Mouse (Mus musculus): ENCODE results near the gene Tmem95. TPM values are rescaled to one million over a fixed set of nuclear protein-coding genes. Genes with fewer than 3 reads are reported as not detected.
"Not testable (repeated sequence)": the region's sequence is repeated elsewhere in the genome, so short reads cannot be mapped to it uniquely, and the experiment has no call there.

Tmem95 gene
- polyA plus RNA-seq, 1 experiment from 2014 or later = not detected

- H3K4me2 ChIP-seq (replicated peaks); H3K27me3 ChIP-seq; H3K9me3 ChIP-seq; ATAC-seq (ENCODE audit: insufficient number of reproducible peaks, insufficient read depth, low FRiP score, low TSS enrichment); H3K9ac ChIP-seq; H3K27ac ChIP-seq; H3K4me3 ChIP-seq: not testable (repeated sequence)
- WGBS = 57% methylated on average over 7 of the region's 7 CpGs
- Histone ChIP-seq H3K36me3 (peaks cover 58% of the 10 kb centered on the region), H3K4me1 (peaks cover 40% of the 10 kb centered on the region)
Observed at GRCm38 (mm10) chr11:69916652-69917378, 39.0 kb upstream of the Tmem95 start.

DNA sequence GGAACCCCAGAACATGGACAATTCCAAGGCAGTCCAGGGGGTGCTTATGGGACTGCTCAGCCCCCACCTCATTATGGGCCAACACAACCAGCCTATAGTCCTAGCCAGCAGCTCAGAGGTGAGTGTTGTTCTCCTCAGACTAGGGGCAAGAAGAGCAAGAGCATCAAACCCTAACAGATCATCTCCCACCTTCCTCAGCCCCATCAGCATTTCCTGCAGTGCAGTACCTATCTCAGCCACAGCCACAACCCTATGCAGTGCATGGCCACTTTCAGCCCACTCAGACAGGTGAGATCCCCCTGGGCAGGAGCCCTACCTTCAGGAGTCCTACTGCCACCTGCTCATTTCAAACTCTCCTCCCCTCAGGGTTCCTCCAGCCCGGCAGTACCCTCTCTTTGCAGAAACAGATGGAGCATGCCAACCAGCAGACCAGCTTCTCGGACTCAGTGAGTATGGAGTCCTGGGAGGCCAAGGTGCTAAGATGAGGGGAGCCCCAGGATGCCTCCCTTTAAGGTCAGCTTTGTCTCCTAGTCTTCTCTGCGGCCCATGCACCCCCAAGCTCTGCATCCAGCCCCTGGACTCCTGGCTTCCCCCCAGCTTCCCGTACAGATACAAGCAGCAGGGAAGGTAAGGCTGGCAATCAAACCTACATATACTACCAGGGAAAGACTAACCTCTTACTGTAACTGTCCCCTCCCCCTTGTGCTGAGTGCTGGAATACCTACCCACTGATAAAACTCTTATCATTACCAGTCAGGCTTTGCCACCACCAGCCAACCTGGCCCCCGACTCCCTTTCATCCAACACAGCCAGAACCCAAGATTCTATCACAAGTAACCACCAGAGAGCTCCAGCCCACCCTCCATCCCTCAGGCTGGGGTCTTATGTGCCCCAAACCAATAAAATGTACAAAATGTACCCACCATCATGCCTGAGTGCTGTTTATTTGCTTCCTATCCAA lies 38.1 kb upstream of the Tmem95 start:
- Histone ChIP-seq H3K9ac (peak overlapping the region; percentile 85; the same call in 1 of the 2 replicates), H3K4me2 (replicated peaks) (peak overlapping the region; percentile 98), H3K9me3 (no peaks in the 10 kb centered on the region), H3K27ac (no peak overlapping the region), H3K36me3 (peaks cover 67% of the 10 kb centered on the region), H3K27me3 (no peaks in the 10 kb centered on the region), H3K4me3 (peak overlapping the region; percentile 91; the same call in 1 of the 2 replicates), H3K4me1 (peaks cover 40% of the 10 kb centered on the region)
- 64% methylated on average over 5 of the region's 5 CpGs for WGBS
- no peak for ATAC-seq (ENCODE audit: insufficient number of reproducible peaks, insufficient read depth, low FRiP score, low TSS enrichment)

DNA sequence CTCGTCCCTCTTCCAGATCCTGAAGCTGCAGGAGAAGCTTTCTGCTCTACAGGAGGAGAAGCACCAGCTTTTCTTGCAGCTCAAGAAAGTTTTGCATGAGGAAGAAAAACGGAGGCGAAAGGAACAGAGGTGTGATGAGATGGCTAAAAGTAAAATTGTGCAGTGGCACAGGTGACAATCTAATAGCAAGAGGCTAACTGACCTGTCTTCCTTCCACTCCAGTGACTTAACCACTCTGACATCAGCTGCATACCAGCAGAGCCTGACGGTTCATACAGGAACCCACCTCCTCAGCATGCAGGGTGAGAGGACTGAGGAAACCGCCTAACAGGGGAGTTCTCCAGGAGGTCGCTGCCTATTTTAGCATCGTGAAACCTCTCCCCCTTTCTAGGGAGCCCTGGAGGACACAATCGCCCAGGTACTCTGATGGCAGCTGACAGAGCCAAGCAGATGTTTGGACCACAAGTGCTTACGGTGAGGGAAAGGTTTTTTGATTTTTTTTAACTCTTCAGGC lies 37.2 kb upstream of the Tmem95 start:
- Histone ChIP-seq H3K4me1 (peaks cover 40% of the 10 kb centered on the region), H3K9ac (peak overlapping the region; percentile 85), H3K9me3 (no peaks in the 10 kb centered on the region), H3K27me3 (no peaks in the 10 kb centered on the region), H3K4me2 (replicated peaks) (peak overlapping the region; percentile 98), H3K27ac (no peak overlapping the region; the same call in 1 of the 2 replicates), H3K36me3 (peaks cover 76% of the 10 kb centered on the region), H3K4me3 (peak overlapping the region; percentile 91)
- no peak for ATAC-seq (ENCODE audit: insufficient number of reproducible peaks, insufficient read depth, low FRiP score, low TSS enrichment)
- WGBS = 34% methylated on average over 9 of the region's 9 CpGs

DNA sequence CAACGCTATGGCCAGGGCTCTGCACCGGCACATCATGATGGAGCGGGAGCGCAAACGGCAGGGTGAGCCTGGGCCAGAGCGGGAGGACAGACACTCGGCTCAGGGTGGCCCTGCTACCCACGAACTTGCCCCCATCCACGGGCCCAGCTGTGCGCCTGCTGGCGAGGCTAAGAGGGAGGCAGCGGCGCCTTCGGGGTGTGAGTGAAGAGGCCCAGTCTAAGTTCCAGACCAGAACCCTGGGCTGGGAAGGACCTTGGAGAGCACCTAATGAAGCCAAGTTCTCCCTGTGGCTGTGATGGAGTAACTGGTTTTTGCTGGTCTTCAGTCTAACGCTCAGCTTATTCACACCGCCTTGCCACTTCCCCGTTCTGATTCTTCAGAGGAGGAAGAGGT lies 36.5 kb upstream of the Tmem95 start:
- peak overlapping the region; percentile 98 for H3K4me2 ChIP-seq (replicated peaks)
- H3K36me3 ChIP-seq = peaks cover 82% of the 10 kb centered on the region
- H3K9ac ChIP-seq = peak overlapping the region; percentile 85
- H3K4me3 ChIP-seq = peak overlapping the region; percentile 91
- H3K27me3 ChIP-seq = no peaks in the 10 kb centered on the region
- no peaks in the 10 kb centered on the region for H3K9me3 ChIP-seq
- H3K27ac ChIP-seq = peak overlapping the region; percentile 91
- WGBS = 2% methylated on average over 17 of the region's 17 CpGs
- ATAC-seq (ENCODE audit: insufficient number of reproducible peaks, insufficient read depth, low FRiP score, low TSS enrichment) = no peak
- H3K4me1 ChIP-seq = peaks cover 38% of the 10 kb centered on the region

GRCm38 (mm10) chr11:69913554-69914371 lies 35.9 kb upstream of the Tmem95 start, which contains the start of gene Gps2:
Gene Gps2, plus strand, starts transcription at chr11:69913888.
- peak within 1 kb of the TSS; percentile 91 for H3K4me3 ChIP-seq
- peaks cover 32% of the 10 kb centered on the region for H3K4me1 ChIP-seq
- 1% methylated on average over 61 of the region's 61 CpGs for WGBS
- H3K9ac ChIP-seq = peak within 1 kb of the TSS; percentile 85
- peak within 1 kb of the TSS; percentile 91 for H3K27ac ChIP-seq
- peak; percentile 74; the same call in 1 of the 2 replicates for ATAC-seq (ENCODE audit: insufficient number of reproducible peaks, insufficient read depth, low FRiP score, low TSS enrichment)
- H3K9me3 ChIP-seq = no peaks in the 10 kb centered on the region
- H3K27me3 ChIP-seq = no peaks in the 10 kb centered on the region
- H3K36me3 ChIP-seq = peaks cover 87% of the 10 kb centered on the region
- peak within 1 kb of the TSS; percentile 98 for H3K4me2 ChIP-seq (replicated peaks)

GRCm38 (mm10) chr11:69912716-69913530 lies 35.1 kb upstream of the Tmem95 start:
- peaks cover 87% of the 10 kb centered on the region for H3K36me3 ChIP-seq
- H3K27ac ChIP-seq = no peak overlapping the region
- peaks cover 29% of the 10 kb centered on the region for H3K4me1 ChIP-seq
- peak overlapping the region; percentile 39; the same call in 1 of the 2 replicates for H3K9ac ChIP-seq
- no peaks in the 10 kb centered on the region for H3K27me3 ChIP-seq
- 78% methylated on average over 15 of the region's 15 CpGs for WGBS
- H3K4me2 ChIP-seq (replicated peaks) = peak overlapping the region; percentile 98
- ATAC-seq (ENCODE audit: insufficient number of reproducible peaks, insufficient read depth, low FRiP score, low TSS enrichment) = peak; percentile 12; the same call in 1 of the 2 replicates
- no peaks in the 10 kb centered on the region for H3K9me3 ChIP-seq
- H3K4me3 ChIP-seq = peak overlapping the region; percentile 91

GRCm38 (mm10) chr11:69911701-69912100 lies 33.9 kb upstream of the Tmem95 start:
- Histone ChIP-seq H3K4me2 (replicated peaks) (no peak overlapping the region), H3K4me3 (0 out of 2 replicates have a peak overlapping the region, but pooled peaks have one; percentile 2), H3K9me3 (no peaks in the 10 kb centered on the region), H3K4me1 (peaks cover 29% of the 10 kb centered on the region), H3K27ac (no peak overlapping the region), H3K9ac (no peak overlapping the region), H3K36me3 (peaks cover 87% of the 10 kb centered on the region), H3K27me3 (no peaks in the 10 kb centered on the region)
- no peak for ATAC-seq (ENCODE audit: insufficient number of reproducible peaks, insufficient read depth, low FRiP score, low TSS enrichment)
- 80% methylated on average over 6 of the region's 6 CpGs for WGBS

- Histone ChIP-seq H3K27ac (no peak overlapping the region), H3K4me1 (peaks cover 24% of the 10 kb centered on the region), H3K4me2 (replicated peaks) (no peak overlapping the region), H3K9ac (no peak overlapping the region), H3K36me3 (peaks cover 87% of the 10 kb centered on the region), H3K9me3 (no peaks in the 10 kb centered on the region), H3K4me3 (0 out of 2 replicates have a peak overlapping the region, but pooled peaks have one; percentile 2), H3K27me3 (no peaks in the 10 kb centered on the region)
- WGBS = 92% methylated on average over 17 of the region's 17 CpGs
- ATAC-seq (ENCODE audit: insufficient number of reproducible peaks, insufficient read depth, low FRiP score, low TSS enrichment) = no peak
Observed at GRCm38 (mm10) chr11:69910781-69911560, 33.2 kb upstream of the Tmem95 start.

DNA sequence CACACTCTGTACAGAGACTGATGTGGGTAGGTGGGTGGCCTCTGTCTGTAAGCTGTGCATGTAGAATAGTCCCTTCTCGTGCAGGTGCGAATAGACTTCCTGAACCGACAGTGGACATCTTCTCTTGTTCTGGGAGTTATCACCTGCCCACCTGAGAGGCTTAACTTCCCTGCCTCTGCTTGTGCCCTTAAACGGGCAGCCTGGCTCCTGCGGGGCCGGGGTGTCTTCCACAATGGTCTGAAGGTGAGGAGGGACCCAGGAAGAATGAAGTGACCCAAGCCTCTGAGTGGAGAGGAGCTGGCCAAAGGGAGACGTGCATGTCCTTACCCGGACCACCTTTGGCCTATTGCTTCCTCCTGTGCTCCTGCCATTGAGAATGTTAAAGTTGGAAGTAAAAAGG lies 32.4 kb upstream of the Tmem95 start:
- no peak overlapping the region for H3K4me2 ChIP-seq (replicated peaks)
- 90% methylated on average over 8 of the region's 8 CpGs for WGBS
- H3K9me3 ChIP-seq = no peaks in the 10 kb centered on the region
- no peak overlapping the region for H3K27ac ChIP-seq
- no peaks in the 10 kb centered on the region for H3K27me3 ChIP-seq
- peaks cover 16% of the 10 kb centered on the region for H3K4me1 ChIP-seq
- H3K36me3 ChIP-seq = peaks cover 87% of the 10 kb centered on the region
- no peak overlapping the region for H3K4me3 ChIP-seq
- H3K9ac ChIP-seq = no peak overlapping the region
- no peak for ATAC-seq (ENCODE audit: insufficient number of reproducible peaks, insufficient read depth, low FRiP score, low TSS enrichment)

GRCm38 (mm10) chr11:69909174-69909573 lies 31.4 kb upstream of the Tmem95 start:
- H3K27ac ChIP-seq = no peak overlapping the region
- no peaks in the 10 kb centered on the region for H3K9me3 ChIP-seq
- H3K4me1 ChIP-seq = peaks cover 9% of the 10 kb centered on the region; the same call in 1 of the 2 replicates
- no peak for ATAC-seq (ENCODE audit: insufficient number of reproducible peaks, insufficient read depth, low FRiP score, low TSS enrichment)
- H3K36me3 ChIP-seq = peaks cover 92% of the 10 kb centered on the region
- no peak overlapping the region for H3K9ac ChIP-seq
- WGBS = 92% methylated on average over 5 of the region's 5 CpGs
- H3K4me2 ChIP-seq (replicated peaks) = no peak overlapping the region
- no peak overlapping the region for H3K4me3 ChIP-seq
- H3K27me3 ChIP-seq = no peaks in the 10 kb centered on the region

Measured in embryonic facial prominence, embryonic 12.5 days (tissue).